Mouse (Mus musculus): ENCODE measurements around the gene Gm20388. TPM values are rescaled to one million over a fixed set of nuclear protein-coding genes. Genes with fewer than 3 reads are reported as not detected.

Gene Gm20388
- polyA plus RNA-seq, 1 experiment: 23.9 TPM

DNA sequence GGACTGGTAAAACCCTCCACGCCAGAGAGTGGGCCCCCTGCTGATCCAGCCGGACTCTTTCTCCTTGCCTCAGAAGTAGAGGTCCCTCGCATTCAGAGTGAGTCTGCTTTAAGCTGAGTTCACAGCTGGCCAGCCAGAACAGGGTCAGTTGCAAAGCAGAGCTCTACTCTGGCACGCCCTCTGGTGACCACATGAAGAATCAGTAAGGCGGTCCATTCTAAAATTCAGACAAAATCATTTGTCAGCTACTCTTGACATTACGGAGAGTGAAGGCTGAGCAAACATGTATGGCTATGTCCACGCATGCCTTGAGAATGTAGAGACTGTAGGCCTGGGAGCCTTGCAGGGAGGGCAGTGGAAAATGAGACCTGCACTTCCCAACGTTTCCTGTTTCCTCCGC is 2459.0 kb downstream of the Gm20388 start:
- peaks cover 3% of the 10 kb centered on the region for H3K4me1 ChIP-seq (ENCODE audit: control insufficient read depth, insufficient read depth, low read length)
- H3K4me3 ChIP-seq (ENCODE audit: insufficient read depth, low read length): no peak overlapping the region
- H3K27ac ChIP-seq (ENCODE audit: insufficient read depth, low read length): no peak overlapping the region
- TF ChIP-seq POLR2A (IDR thresholded peaks at IDR 0.05; ENCODE audit: extremely low read depth, insufficient read depth, low read length): no peak
- peak; percentile 88 for TF ChIP-seq CTCF (IDR thresholded peaks at IDR 0.05; ENCODE audit: extremely low read depth, insufficient read depth, low read length)

DNA sequence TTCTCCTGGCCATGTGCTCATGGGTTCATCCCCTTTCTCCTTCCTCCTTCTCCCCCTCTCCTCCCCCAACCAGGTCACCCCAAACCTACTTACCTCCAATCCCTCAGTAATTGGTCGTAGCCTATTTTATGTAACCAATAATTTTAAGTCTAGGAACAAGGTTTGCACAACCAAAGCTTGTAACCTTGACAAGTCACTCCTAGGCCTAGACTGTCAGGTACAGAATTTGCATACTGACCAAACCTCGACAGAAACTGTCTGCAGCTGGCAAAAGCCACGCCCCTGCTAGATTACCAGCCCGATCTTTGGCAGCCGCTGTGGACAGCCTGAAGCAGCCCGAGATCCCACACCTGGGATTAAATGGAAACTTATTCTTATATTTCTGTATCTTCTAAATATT is 2461.1 kb downstream of the Gm20388 start:
- peaks cover 3% of the 10 kb centered on the region for H3K4me1 ChIP-seq (ENCODE audit: control insufficient read depth, insufficient read depth, low read length)
- H3K27ac ChIP-seq (ENCODE audit: insufficient read depth, low read length): no peak overlapping the region
- TF ChIP-seq CTCF (IDR thresholded peaks at IDR 0.05; ENCODE audit: extremely low read depth, insufficient read depth, low read length) (no peak), POLR2A (IDR thresholded peaks at IDR 0.05; ENCODE audit: extremely low read depth, insufficient read depth, low read length) (no peak)
- no peak overlapping the region for H3K4me3 ChIP-seq (ENCODE audit: insufficient read depth, low read length)

DNA sequence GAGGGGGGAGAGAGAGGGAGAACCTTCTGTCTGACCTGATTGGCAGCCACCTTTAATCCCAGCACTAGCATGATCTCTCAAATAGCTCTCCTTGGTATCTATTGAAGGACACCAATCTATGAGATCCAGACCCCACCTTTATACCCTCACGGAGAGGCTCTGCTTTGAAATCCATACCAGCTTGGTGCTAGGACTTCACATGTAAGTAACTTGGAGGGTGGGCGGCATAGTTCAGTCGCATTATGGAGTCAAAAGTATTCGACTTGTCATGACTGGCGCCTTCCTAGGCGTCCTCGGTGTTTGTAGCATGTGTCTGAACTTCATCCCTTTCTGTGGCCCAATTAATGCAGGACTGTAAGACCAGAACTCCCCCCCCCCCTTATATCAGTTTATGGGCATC is 2464.7 kb downstream of the Gm20388 start:
- H3K27ac ChIP-seq (ENCODE audit: insufficient read depth, low read length): no peak overlapping the region
- H3K4me1 ChIP-seq (ENCODE audit: control insufficient read depth, insufficient read depth, low read length): no peaks in the 10 kb centered on the region
- TF ChIP-seq POLR2A (IDR thresholded peaks at IDR 0.05; ENCODE audit: extremely low read depth, insufficient read depth, low read length) (no peak), CTCF (IDR thresholded peaks at IDR 0.05; ENCODE audit: extremely low read depth, insufficient read depth, low read length) (no peak)
- no peak overlapping the region for H3K4me3 ChIP-seq (ENCODE audit: insufficient read depth, low read length)

DNA sequence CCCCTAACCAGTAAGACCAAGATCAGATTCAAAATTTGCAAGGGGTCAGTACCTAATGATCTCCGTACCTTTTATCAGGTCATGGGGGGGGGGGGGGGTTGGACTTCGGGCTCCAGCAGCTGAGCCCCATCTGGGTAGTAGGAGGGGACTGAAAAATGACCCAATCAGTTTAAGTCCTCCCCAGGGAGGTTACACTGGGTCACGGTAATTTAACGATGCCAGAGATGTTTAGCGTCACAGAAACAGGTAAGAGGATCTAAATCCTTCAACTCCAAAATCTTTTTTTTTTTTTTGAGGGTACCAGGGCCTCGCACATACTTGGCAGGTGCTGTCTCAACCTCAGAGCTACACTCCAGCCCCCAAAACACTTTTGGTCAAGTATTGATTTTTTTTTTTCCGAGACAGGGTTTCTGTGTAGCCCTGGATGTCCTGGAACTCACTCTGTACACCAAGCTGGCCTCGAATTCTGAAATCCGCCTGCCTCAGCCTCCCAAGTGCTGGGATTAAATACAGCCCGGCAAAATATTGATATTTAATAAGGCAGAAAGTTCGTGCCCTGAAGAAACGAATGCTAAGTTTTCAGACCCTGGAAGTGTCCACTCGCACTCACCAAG is 2465.2 kb downstream of the Gm20388 start:
- peak overlapping the region; percentile 64 for H3K4me3 ChIP-seq (ENCODE audit: insufficient read depth, low read length)
- no peak overlapping the region for H3K27ac ChIP-seq (ENCODE audit: insufficient read depth, low read length)
- H3K4me1 ChIP-seq (ENCODE audit: control insufficient read depth, insufficient read depth, low read length): no peaks in the 10 kb centered on the region; the same call in 1 of the 2 replicates
- TF ChIP-seq CTCF (IDR thresholded peaks at IDR 0.05; ENCODE audit: extremely low read depth, insufficient read depth, low read length) (no peak), POLR2A (IDR thresholded peaks at IDR 0.05; ENCODE audit: extremely low read depth, insufficient read depth, low read length) (no peak)

DNA sequence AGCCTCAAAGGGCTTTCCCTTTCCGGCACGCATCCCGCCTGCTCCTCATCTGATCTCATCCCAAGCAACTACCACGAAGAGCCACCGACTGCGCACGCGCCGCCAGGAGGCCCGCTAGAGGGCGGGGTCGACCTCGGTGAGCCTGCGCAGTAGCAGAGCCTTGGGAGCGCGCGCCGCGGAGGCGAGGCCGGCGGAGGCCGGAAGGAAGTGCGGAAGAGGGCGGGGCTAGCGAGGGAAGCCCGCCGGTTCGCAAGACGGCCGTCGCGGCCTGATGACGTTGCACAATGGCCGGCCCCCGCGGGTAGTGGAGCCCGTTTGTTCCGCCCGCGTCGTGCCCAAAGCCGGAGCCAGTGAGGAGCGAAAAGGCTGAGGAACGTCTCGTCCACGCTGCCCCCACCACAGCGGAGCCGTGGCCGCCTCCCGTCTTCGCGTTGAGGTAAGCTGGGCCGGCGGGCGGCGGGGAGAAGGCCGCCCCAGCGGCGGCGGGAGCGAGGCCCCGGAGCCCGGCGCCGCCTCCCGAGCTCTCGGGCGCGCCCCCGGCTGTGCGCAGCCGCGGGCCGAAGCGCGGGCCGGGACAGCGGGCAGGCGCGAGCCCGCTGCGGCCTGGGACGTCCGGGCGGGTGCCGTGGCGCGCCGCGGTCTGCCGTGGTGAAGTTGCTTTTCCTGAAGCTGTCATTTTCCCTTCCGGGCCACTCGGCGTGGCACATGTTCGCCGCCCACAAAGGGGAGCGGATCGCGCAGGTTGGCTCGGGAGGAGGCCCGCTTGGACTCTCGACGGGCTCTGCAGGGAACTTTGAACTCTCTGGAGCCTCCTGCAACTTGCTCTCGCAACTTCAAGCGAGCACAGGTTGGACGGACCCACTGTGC is 2466.0 kb downstream of the Gm20388 start, which contains the start of gene Zc3h18:
Gene Zc3h18, plus strand, starts transcription at position 245 of the 867 bp plus-strand sequence.
- Histone ChIP-seq H3K4me3 (ENCODE audit: insufficient read depth, low read length) (peak within 1 kb of the TSS; percentile 64), H3K27ac (ENCODE audit: insufficient read depth, low read length) (peak within 1 kb of the TSS; percentile 70; the same call in 1 of the 2 replicates), H3K4me1 (ENCODE audit: control insufficient read depth, insufficient read depth, low read length) (peaks cover 2% of the 10 kb centered on the region; the same call in 1 of the 2 replicates)
- no peak for TF ChIP-seq CTCF (IDR thresholded peaks at IDR 0.05; ENCODE audit: extremely low read depth, insufficient read depth, low read length)
- TF ChIP-seq POLR2A (IDR thresholded peaks at IDR 0.05; ENCODE audit: extremely low read depth, insufficient read depth, low read length): peak; percentile 87

DNA sequence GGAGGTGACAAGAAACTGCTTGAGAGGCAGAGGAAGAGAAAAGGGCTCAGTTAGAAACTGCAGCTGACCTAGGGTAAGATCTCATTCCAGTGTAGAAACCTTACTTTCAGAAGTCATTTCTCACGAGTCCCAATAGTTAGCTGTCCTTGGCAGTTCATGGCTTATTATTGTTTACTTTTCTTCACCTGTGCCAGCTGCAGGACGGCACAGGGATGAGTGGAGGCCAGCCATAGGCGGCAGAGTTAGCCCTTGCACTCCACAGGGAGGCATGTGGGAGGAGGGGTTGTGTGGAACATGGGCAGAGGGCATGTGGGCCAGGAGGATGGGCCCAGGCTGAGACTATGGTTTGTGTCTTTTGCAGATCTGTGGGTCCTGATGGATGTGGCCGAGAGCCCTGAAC is 2472.4 kb downstream of the Gm20388 start:
- no peak for TF ChIP-seq CTCF (IDR thresholded peaks at IDR 0.05; ENCODE audit: extremely low read depth, insufficient read depth, low read length)
- no peak for TF ChIP-seq POLR2A (IDR thresholded peaks at IDR 0.05; ENCODE audit: extremely low read depth, insufficient read depth, low read length)
- Histone ChIP-seq H3K27ac (ENCODE audit: insufficient read depth, low read length) (no peak overlapping the region), H3K4me3 (ENCODE audit: insufficient read depth, low read length) (no peak overlapping the region), H3K4me1 (ENCODE audit: control insufficient read depth, insufficient read depth, low read length) (peaks cover 2% of the 10 kb centered on the region; the same call in 1 of the 2 replicates)

DNA sequence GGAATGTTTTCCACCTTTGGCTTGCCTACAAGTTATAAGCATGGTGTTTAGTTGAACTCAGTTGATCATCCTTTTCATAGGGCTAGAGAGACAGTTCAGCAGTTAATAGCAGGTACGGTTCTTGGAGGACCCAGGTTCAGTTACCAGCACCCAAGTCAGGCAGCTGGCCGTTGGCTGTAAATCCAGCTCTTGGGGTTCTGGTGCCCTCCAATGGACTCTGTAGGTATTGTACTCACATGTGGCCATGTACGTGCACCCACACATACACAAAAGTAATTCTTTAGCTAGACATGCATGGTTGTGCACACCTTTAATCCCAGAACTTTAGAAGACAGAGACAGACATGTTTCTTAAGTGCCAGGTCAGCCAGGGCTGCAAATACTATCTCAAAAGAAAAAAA is 2478.7 kb downstream of the Gm20388 start:
- Histone ChIP-seq H3K4me3 (ENCODE audit: insufficient read depth, low read length) (no peak overlapping the region), H3K27ac (ENCODE audit: insufficient read depth, low read length) (no peak overlapping the region), H3K4me1 (ENCODE audit: control insufficient read depth, insufficient read depth, low read length) (no peaks in the 10 kb centered on the region)
- TF ChIP-seq CTCF (IDR thresholded peaks at IDR 0.05; ENCODE audit: extremely low read depth, insufficient read depth, low read length) (no peak), POLR2A (IDR thresholded peaks at IDR 0.05; ENCODE audit: extremely low read depth, insufficient read depth, low read length) (no peak)

DNA sequence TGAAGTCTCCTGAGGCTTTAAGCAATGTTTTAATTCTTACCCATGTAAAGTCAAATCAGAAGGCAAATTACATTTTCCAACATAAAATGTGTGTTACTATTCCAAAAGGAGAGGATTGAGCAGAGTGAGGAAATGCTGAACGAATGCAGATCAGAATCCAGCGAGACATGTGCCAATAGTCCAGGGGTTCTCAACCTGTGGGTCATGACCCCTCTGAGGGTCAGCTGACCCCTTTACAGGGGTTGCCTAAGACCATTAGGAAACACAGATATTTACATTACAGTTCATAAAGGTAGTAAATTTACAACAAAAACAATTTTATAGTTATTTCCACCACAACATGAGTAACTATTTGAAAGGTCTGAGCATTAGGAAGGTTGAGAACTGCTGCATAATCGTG is 2480.1 kb downstream of the Gm20388 start:
- Histone ChIP-seq H3K4me1 (ENCODE audit: control insufficient read depth, insufficient read depth, low read length) (no peaks in the 10 kb centered on the region), H3K27ac (ENCODE audit: insufficient read depth, low read length) (no peak overlapping the region), H3K4me3 (ENCODE audit: insufficient read depth, low read length) (no peak overlapping the region)
- TF ChIP-seq CTCF (IDR thresholded peaks at IDR 0.05; ENCODE audit: extremely low read depth, insufficient read depth, low read length): no peak
- no peak for TF ChIP-seq POLR2A (IDR thresholded peaks at IDR 0.05; ENCODE audit: extremely low read depth, insufficient read depth, low read length)

DNA sequence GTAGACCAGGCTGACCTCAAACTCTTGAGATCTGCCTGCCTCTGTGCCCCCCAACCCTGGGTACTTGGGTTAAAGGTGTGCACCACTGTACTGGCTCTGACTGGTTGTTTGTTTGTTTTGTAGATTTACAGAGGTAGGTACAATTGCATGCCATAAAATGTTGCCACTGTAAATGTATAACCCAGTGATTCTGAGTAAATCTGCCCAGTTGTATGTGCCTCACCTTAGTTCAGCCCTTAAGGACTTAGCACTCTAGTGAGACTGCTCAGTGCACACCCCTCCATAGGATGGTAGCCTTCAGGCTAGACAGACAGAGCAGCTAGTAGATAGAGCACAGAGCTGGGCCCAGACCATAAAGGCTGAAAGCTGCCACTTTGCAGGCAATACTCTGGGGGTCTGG is 2483.1 kb downstream of the Gm20388 start:
- Histone ChIP-seq H3K4me1 (ENCODE audit: control insufficient read depth, insufficient read depth, low read length) (no peaks in the 10 kb centered on the region), H3K27ac (ENCODE audit: insufficient read depth, low read length) (no peak overlapping the region), H3K4me3 (ENCODE audit: insufficient read depth, low read length) (no peak overlapping the region)
- TF ChIP-seq CTCF (IDR thresholded peaks at IDR 0.05; ENCODE audit: extremely low read depth, insufficient read depth, low read length): no peak
- no peak for TF ChIP-seq POLR2A (IDR thresholded peaks at IDR 0.05; ENCODE audit: extremely low read depth, insufficient read depth, low read length)

Data from cortical plate, adult 2 months (tissue).